Mouse (Mus musculus): Measurements from ENCODE around the gene Mtch2. TPM values are rescaled to one million over a fixed set of nuclear protein-coding genes. Genes with fewer than 3 reads are reported as not detected.
A peak's percentile ranks its signal among the peaks of the same experiment; 100 is the strongest.
"Not testable (repeated sequence)": the region's sequence is repeated elsewhere in the genome, so short reads cannot be mapped to it uniquely, and the experiment has no call there.

The Mtch2 gene
- total RNA-seq, 1 experiment from 2014 or later, result 248 TPM

GRCm38 (mm10) chr2:90864184-90864583 lies 17.2 kb downstream of the Mtch2 start:
- no peak for DNase-seq

DNA sequence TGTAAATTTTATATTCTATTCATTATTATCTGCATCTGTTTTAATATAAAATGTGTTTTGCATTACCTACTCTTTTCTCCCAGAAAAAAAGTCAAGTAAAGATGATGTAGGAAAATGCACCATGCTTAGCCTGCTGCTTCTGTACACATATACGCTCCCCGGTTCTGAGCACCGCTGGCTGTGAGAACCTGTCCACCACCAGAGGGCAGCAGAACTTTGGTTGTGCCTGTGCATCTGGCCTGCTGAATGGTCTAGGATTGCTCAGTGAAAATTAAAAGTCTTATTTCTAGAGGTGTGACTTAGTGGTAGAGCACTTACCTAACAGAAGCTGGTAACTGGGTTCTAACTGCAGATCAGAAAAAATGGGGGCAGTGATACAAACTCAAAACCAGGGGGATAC lies 19.6 kb downstream of the Mtch2 start:
- DNase-seq, result peak; percentile 82

DNA sequence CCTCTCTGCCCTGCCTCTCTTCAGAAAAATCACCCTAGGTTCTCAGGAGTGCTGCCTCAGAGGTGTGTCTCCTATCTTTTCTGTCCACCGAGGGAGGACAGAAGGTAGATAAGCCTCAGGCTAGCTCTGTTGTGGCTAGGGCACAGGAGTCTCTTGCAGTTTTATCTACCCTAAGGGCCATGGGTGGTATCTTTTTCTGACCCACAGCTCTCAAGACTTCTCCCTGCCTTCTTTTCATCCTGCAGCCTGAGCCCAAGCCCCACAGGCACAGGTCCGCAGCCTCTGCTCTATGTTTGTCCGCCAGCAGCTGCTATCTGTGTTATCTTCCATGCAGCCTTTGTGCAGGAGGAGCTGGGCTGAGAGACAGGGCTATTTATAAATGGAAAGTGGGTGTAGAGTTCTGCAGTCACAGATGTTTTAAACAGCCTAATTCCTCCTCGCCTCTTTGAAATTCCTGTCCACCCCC lies 23.2 kb downstream of the Mtch2 start:
- no peak for DNase-seq

GRCm38 (mm10) chr2:90871180-90871961 lies 24.4 kb downstream of the Mtch2 start:
- DNase-seq, result no peak

- no peak for DNase-seq
Observed at GRCm38 (mm10) chr2:90874025-90874424, 27.1 kb downstream of the Mtch2 start.

- DNase-seq, result no peak
Observed at GRCm38 (mm10) chr2:90875239-90875638, 28.3 kb downstream of the Mtch2 start.

DNA sequence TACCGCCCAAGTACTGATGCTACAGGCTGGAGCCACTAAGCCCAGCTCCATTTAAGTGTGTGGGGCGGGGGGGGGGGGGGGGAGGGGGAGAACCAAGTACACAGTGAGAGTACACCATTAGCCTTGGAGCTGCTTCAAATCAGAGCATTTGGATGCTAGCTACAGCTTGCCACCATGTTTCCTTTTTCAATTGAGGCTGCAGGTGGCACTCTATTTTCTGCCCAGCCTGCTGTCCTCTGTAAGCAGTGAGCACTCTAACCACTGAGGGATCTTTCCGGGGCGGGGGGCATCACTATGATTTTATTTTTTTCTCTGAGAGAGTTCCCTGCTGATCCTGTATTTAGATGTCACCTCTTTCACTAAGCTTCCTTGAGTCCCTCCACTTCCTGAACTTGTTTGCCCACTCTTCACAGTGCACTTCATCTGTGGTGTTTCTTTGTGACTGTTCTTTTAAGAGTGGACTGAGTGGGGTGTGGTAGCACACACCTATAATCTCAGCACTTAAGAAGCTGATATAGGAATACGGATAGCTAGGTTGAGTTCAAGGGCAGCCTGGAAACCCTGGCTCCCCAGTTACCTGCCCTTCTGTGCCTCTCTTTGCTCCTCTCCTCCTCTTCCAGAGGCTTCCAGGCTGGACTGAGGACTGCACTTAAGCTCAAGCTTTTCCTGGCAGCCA lies 30.8 kb downstream of the Mtch2 start:
- DNase-seq, result no peak

DNA sequence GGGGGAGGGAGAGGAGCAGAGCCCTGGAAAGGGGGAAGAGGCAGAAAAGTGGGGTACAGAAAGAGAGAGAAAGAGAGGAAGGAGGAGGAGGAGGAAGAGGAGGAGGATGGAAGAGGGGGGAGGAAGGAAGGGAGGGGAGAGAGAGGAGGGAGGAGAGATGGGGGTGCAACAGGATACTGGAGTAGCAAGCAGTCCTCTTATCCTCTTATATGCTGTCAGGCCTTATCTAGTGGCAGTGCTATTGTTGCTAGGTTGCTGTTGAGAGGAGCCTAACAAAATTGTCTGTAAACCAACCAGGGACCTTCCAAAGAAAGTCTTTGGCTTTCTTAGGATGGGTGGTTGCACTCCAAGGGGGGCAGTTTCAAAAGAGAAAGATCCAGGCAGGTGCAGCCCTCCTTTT lies 32.5 kb downstream of the Mtch2 start:
- DNase-seq, result no peak

- DNase-seq, result no peak
Observed at GRCm38 (mm10) chr2:90880144-90880785, 33.3 kb downstream of the Mtch2 start.

DNA sequence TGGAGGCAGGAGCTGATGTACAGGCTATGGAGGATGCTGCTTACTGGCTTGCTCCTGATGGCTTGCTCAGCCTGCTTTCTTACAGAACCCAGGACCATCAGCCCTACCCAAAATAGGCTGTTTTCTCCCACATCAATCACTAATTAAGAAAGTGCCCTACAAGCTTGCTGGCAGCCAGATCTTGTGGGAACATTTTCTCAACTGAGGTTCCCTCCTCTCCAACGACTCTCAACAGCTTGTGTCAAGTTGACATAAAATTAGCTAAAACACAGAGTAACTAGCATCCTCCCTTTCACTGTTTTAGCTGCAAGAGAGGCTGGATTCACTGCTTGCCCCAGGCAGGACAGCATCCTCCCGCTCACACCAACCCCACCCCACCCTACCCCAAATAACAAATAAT lies 34.9 kb downstream of the Mtch2 start:
- no peak for DNase-seq

DNA sequence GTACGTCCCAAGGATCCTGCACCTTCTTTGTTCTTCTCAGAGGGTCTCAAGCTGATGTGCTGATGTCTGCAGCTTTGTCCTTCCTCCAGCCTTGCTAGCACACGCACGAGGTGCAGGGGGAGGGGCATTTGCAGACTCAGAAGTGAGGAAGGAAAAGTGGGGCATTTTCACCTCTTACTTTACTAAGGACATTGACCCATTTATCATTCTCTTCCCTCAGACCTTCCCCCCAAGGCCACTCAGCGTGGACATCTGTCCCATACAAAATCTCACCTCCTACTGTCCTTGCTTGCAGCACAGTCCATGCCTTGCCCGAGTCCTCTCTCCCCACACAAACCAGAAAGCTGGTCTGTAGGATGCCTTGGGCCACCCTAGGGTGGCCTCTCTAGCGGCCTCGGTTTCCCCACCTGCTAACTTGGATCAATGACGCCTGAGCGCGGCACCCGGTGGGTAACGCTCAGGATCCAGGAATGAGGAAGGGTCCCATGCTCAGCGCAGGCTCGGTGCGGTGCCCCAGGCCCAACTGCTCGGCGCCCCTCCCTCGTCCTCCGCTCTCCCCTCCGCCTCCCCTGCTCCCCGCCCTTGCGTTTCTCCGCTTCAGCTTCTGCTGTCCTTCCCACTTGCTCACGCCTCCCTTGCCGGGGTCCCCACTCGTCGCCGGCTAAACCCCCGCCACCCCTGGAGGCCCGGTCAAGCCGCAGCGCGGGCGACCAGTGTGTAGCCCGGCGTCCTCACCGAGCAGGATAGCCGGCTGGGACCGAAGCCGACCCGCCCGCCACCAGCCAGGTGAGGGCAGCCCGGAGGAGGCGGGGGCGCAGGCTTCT lies 38.5 kb downstream of the Mtch2 start, which contains the start of gene C1qtnf4:
TSS of gene C1qtnf4 (plus strand) at position 643 of the 824 bp plus-strand sequence.
- DNase-seq, result no peak

GRCm38 (mm10) chr2:90886436-90886835 lies 39.5 kb downstream of the Mtch2 start:
- DNase-seq, result no peak

DNA sequence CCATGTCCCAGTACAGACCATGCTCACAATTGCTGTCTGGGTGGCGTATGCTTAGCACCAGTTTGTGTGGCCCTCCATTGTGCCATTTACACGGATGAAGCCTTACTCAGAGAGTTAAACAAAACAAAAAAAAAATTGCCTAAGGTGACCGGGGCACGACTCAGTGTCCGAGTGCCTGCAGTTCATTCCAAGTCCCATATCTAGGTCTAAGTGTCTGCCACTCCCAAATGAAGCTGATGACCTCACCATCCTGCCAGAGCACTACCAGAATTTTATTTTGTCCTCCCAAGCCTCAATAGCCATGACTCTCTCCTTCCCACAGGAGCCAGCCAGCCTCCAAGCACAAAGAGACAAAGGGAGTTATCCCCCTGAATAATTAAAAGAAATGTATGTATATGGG lies 40.7 kb downstream of the Mtch2 start:
- DNase-seq, result no peak

DNA sequence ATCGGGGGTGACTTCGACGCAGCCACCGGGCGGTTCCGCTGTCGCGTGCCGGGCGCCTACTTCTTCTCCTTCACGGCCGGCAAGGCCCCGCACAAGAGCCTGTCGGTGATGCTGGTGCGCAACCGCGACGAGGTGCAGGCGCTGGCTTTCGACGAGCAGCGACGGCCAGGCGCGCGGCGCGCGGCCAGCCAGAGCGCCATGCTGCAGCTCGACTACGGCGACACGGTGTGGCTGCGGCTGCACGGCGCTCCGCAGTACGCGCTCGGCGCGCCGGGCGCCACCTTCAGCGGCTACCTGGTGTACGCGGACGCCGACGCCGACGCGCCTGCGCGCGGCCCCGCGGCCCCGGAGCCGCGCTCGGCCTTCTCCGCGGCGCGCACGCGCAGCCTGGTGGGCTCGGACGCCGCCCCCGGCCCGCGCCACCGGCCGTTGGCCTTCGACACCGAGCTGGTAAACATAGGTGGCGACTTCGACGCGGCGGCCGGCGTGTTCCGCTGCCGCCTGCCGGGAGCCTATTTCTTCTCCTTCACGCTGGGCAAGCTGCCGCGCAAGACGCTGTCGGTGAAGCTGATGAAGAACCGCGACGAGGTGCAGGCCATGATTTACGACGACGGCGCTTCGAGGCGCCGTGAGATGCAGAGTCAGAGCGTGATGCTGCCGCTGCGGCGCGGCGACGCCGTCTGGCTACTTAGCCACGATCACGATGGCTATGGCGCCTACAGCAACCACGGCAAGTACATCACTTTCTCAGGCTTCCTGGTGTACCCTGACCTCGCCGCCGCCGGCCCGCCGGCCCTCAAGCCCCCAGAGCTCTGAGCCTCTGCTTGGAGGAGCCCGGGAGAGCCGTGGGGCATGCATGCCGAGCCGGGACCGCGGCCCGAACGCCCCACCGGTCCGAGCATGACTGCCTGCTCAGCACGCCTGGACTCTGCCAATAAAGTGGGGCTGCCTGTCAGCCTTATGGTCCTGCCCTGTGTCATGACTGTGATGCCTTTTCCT lies 42.9 kb downstream of the Mtch2 start:
- peak; percentile 50 for DNase-seq

- no peak for DNase-seq
Observed at GRCm38 (mm10) chr2:90893673-90894298, 46.8 kb downstream of the Mtch2 start.

GRCm38 (mm10) chr2:90894299-90894677 lies 47.3 kb downstream of the Mtch2 start:
- not testable (repeated sequence) for DNase-seq

DNA sequence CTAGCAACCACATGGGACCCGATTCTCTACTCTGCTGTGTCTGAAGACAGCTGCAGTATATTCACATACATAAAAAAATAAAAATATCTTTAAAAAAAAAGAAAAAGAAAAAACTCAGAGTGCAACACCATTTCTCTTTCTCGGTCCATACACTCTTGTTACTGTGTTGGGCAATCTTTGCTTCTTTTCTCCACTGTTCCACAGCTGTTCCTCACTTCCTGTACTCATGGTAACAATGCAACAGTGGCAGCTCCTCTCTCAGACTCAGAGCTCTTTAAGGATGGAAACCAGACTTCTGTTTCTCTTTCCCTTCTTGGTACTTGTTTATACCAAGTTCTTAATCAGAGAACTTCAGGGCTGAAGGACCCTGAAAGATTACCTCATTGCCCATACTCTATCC lies 56.4 kb downstream of the Mtch2 start:
- DNase-seq, result no peak

GRCm38 (mm10) chr2:90904076-90904855 lies 57.3 kb downstream of the Mtch2 start, which contains the start of the genes Kbtbd4 and Ndufs3:
Kbtbd4 (plus strand) TSS chr2:90904740.
Ndufs3 (minus strand) TSS chr2:90904827.
- peak; percentile 88 for DNase-seq

DNA sequence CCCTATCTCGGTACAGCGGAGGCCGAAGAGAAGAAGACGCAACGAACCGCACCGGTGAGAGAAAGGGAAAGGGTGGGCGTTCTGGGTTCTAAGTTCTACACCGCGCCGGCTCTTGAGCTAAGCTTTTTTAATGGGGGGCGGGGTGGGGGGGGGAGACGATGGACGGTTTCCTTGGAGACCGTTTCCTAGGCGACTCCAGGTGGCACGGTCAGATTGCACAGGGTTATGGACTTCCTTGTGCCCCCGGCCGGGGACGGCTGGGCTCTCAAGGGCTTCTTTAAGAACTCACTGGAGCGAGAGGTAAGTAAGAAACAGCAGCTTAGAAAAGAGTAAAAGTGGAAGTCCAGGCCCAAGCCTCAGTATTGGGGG lies 57.9 kb downstream of the Mtch2 start:
- DNase-seq, result peak; percentile 15

DNA sequence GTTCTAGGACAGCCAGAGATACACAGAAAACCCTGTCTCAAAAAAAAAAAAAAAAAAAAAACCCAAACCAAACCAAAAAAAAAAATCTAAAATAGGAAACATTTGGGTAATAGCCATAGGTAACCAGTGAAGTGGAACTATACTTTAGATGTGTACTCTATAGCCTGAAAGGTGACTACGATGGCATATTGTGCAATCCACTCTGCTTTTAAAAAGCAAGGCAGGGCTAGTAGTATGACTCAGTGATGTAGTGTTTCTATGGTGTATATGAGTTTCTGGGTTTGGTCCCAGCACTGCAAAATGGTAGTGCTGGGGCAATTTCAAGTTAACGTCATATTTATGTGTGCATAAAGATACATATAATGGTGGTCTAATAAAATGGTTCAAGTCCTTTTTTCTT lies 59.8 kb downstream of the Mtch2 start:
- DNase-seq, result no peak

All from adrenal gland, postnatal 25 days (tissue).